Mouse (Mus musculus) ES-E14 (cell line): ENCODE measurements around the gene Gpr152. TPM values are rescaled to one million over a fixed set of nuclear protein-coding genes. Genes with fewer than 3 reads are reported as not detected.
A peak's percentile ranks its signal among the peaks of the same experiment; 100 is the strongest.

Experiments
- DNase-seq: peaks from one replicate; pipeline ENCODE4 v3.0.0-alpha.2; 2013; ENCODE audit warnings: low read depth, low spot score
- H3K27ac ChIP-seq: 2 replicates; pipeline ENCODE4 v1.5.1; 2012; ENCODE audit warnings: low read depth, mild to moderate bottlenecking, low read length, moderate library complexity, mixed read lengths; ENCODE audit not compliant: poor library complexity, insufficient read depth, severe bottlenecking
- H3K36me3 ChIP-seq: 2 replicates; pipeline ENCODE4 v1.6.1; 2012; ENCODE audit warnings: mild to moderate bottlenecking, low read length, moderate library complexity, mixed read lengths; ENCODE audit not compliant: control insufficient read depth, poor library complexity, insufficient read depth, severe bottlenecking
- H3K4me1 ChIP-seq, 2 experiments: fragments of 150-350 bp in 1 of 2; sonication (generic) in 1 of 2; 2 replicates each; pipeline ENCODE4 v1.6.1; 2012; ENCODE audit warnings: low read length in 2 of 2, mild to moderate bottlenecking in 1 of 2, mixed read lengths in 1 of 2; ENCODE audit not compliant: control insufficient read depth in 2 of 2, insufficient read depth in 2 of 2, poor library complexity in 1 of 2
- H3K4me3 ChIP-seq, 2 experiments: fragments of 150-350 bp in 1 of 2; sonication (generic) in 1 of 2; 2 replicates each; pipeline ENCODE4 v1.5.1; 2012; ENCODE audit warnings: low read length in 2 of 2, low read depth in 1 of 2, mild to moderate bottlenecking in 1 of 2, mixed read lengths in 1 of 2; ENCODE audit not compliant: insufficient read depth in 1 of 2, poor library complexity in 1 of 2, severe bottlenecking in 1 of 2
- H3K9ac ChIP-seq: 2 replicates; pipeline ENCODE4 v1.6.1; 2012; ENCODE audit warnings: low read depth, mild to moderate bottlenecking, low read length, mixed read lengths; ENCODE audit not compliant: poor library complexity, insufficient read depth, severe bottlenecking
- H3K9me3 ChIP-seq: fragments of 150-350 bp; sonication (generic); 2 replicates; pipeline ENCODE4 v1.6.1; 2012; ENCODE audit warnings: low read depth, mild to moderate bottlenecking, low read length; ENCODE audit not compliant: control insufficient read depth, insufficient read depth
- CHD2 ChIP-seq: IDR thresholded peaks from 2 replicates; pipeline ENCODE4 v1.6.1; 2014; ENCODE audit warnings: mild to moderate bottlenecking, low read depth, low read length, inconsistent platforms
- HCFC1 ChIP-seq: IDR thresholded peaks from 2 replicates; pipeline ENCODE4 v1.6.1; 2012; ENCODE audit warnings: low read length, inconsistent platforms, borderline replicate concordance; ENCODE audit not compliant: insufficient read depth
- MAFK ChIP-seq: IDR thresholded peaks from 2 replicates; pipeline ENCODE4 v1.6.1; 2014; ENCODE audit warnings: mild to moderate bottlenecking, low read depth, low read length, inconsistent platforms; ENCODE audit not compliant: insufficient read depth
- ZC3H11A ChIP-seq: IDR thresholded peaks from 2 replicates; pipeline ENCODE4 v1.6.1; 2012; ENCODE audit warnings: low read depth, mild to moderate bottlenecking, inconsistent platforms, low read length, borderline replicate concordance
- ZNF384 ChIP-seq: IDR thresholded peaks from 2 replicates; pipeline ENCODE4 v1.6.1; 2012; ENCODE audit warnings: low read depth, low read length, inconsistent platforms
- in situ Hi-C, 2 experiments: fragments of 600-800 bp; cut with MboI; formaldehyde crosslinking; loops; one replicate each; pipeline ENCODE4 v1.15.1; 2025; ENCODE audit warnings: low sequenced_read_pairs in 2 of 2, inconsistent platforms in 1 of 2; ENCODE audit not compliant: unreplicated experiment in 2 of 2
- total RNA-seq: library from RNA; depleted of rRNA; stranded (reverse); fragments of 300-350 nt; gene quantifications from 2 replicates; pipeline ENCODE4 v1.2.3, GENCODE M21; 2012

Gpr152 gene
- total RNA-seq, 1 experiment, result 0.13 TPM

DNA sequence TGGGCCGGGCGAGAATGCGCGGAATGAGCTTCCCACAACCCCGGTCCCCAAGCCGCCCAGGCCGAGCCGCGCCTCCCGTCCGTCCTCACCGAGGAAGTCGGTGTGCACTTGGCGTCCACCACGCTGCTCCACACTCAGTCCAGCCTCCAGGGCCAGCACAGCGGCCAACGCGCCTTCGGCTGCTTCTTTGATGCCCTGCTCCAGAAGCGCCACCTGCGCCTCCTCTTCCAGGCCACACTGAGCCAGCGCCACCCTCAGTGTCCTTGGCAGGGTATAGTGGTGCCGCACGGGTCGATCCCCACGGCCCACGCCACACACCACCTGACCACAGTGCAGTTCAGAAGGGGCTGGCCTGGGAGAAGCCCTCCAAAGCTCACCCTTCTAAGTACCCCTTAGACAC, 30.2 kb downstream of the Gpr152 start:
- no peak for TF ChIP-seq MAFK
- TF ChIP-seq ZC3H11A, result no peak
- no peak for TF ChIP-seq ZNF384
- no peak for TF ChIP-seq HCFC1
- in situ Hi-C loops, result no loop called here
- Histone ChIP-seq H3K4me1 (peaks cover 0 to 24% of the 10 kb centered on the region in 2 experiments; a peak in 1 of 4 replicates), H3K27ac (no peak overlapping the region), H3K4me3 (peak overlapping the region; percentile 63 to 88), H3K9ac (peak overlapping the region; percentile 72), H3K36me3 (no peaks in the 10 kb centered on the region), H3K9me3 (no peaks in the 10 kb centered on the region)
- DNase-seq, result no peak

DNA sequence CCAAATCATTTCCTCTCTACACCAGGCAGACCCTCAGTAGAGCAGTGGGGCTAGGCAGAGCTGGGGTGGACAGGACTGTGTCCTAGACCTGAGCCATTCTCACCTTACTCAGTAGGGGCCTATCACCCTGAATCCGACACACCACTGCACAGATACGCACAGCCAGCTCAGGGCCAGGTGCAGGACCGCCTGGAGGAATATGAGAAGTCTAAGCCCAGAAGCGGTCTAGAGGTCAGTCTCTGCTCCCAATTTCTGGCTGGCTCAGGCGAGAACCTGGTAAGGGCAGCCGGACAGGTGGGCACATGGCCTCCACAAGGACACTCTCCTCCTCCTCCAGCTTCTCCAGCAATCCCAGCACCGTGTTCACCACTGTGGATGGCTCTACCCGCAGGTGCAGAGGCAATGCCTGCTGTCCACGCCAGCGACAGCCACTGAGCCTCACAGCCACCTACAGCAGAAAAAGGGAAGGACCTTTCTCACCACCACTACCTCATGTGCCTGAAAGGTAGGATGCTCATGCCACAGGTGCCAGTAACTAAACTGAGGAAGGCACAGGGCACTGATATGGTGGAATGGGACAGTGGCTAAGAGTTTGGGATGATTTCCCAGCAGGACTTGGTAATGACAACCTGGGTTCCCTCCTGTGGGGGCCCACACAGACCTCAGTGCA, 31.3 kb downstream of the Gpr152 start:
- Histone ChIP-seq H3K4me1 (peaks cover 0 to 30% of the 10 kb centered on the region in 2 experiments; a peak in 2 of 4 replicates), H3K4me3 (no peak overlapping the region), H3K36me3 (no peaks in the 10 kb centered on the region), H3K9me3 (no peaks in the 10 kb centered on the region), H3K9ac (no peak overlapping the region), H3K27ac (no peak overlapping the region)
- in situ Hi-C loops, result no loop called here
- no peak for TF ChIP-seq ZC3H11A
- no peak for TF ChIP-seq CHD2
- DNase-seq, result no peak

DNA sequence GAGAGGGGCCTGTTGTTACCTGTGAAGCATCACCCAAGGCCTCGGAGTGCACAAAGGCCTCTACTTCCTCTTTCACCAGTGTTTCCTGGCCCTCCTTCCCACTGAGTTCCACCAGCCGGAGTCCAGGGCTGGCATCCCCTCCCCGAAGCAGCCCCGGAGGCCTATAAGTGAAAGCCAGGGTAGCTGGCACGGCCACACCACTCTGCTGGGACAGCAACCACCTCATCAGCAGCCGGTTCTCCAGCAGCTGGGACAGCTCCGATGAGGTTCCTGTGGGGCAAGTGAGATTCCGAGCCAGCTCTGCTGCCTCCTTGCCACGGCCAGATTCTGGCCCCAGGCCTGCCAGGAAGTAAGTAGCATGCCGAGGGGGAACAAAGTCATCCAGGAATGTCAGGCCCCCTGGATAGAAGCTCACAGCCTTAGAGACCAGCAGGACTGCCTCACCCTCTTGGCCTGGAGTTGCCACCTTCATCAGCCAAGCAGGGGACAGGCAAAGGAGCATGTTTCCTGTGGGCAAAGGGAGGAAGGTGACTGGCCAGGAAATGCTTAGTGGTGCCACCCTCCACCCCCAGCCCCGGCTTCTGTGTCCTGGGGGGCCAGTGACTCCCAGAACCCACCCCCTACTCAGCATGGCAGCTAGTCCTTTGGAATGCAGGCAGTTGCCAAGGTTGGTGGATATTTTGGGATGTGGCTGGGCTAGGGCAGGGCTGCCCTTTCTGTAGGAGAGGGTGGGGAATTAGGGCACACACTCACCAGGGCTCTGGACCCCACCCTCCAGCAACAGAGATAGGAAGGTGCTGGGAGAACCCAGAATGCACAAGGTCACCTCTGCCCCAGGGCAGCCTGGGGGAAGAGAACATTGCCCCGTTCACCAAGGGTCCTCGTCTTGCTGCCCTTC, 32.1 kb downstream of the Gpr152 start:
- no peak for DNase-seq
- no peak for TF ChIP-seq MAFK
- no peak for TF ChIP-seq ZNF384
- no peak for TF ChIP-seq CHD2
- TF ChIP-seq HCFC1, result no peak
- TF ChIP-seq ZC3H11A, result no peak
- Histone ChIP-seq H3K9me3 (no peaks in the 10 kb centered on the region), H3K4me3 (no peak overlapping the region), H3K36me3 (no peaks in the 10 kb centered on the region), H3K4me1 (peaks cover 0 to 30% of the 10 kb centered on the region in 2 experiments; a peak in 2 of 4 replicates), H3K9ac (no peak overlapping the region), H3K27ac (no peak overlapping the region)
- in situ Hi-C loops, result no loop called here

DNA sequence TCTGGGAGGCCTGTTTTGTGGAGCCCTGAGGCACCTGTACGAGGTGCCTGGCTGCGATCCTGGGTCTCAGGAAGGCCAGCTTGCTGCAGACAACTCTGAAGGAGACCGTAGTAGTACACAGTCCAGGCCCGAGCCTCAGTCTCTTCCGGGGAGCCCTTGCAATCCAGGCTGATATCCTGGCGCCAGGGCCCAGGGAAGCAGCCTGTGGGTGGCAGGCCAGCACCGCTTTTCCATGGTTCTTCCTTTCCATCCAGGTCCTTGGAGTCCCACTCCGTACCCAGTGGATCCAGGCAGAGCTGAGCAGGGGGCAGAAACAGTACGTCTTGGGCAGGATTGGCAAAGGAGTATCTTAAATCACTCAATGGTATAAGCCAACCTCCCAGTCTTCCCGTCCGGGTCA, 33.3 kb downstream of the Gpr152 start:
- in situ Hi-C loops, result no loop called here

More for the DNA sequence above, 33.3 kb downstream of the Gpr152 start:
- Histone ChIP-seq H3K9me3 (no peaks in the 10 kb centered on the region), H3K4me3 (no peak overlapping the region), H3K36me3 (no peaks in the 10 kb centered on the region), H3K4me1 (peaks cover 0 to 30% of the 10 kb centered on the region in 2 experiments; a peak in 2 of 4 replicates), H3K27ac (no peak overlapping the region), H3K9ac (peak overlapping the region; percentile 52)
- TF ChIP-seq HCFC1 (no peak), ZC3H11A (no peak), ZNF384 (no peak), CHD2 (no peak), MAFK (no peak)
- no peak for DNase-seq
